Mouse (Mus musculus) urinary bladder, postnatal 10 days (tissue): Measurements from ENCODE around the gene Wars.
"Not testable (repeated sequence)": the region's sequence is repeated elsewhere in the genome, so short reads cannot be mapped to it uniquely, and the experiment has no call there.

Source experiments
- DNase-seq: peaks from one replicate; pipeline ENCODE4 v3.0.0; 2022; ENCODE audit warnings: low spot score

Gene Wars

GRCm38 (mm10) chr12:108855081-108855480 lies 38.9 kb downstream of the Wars start:
- DNase-seq: no peak

GRCm38 (mm10) chr12:108852822-108853221 lies 41.2 kb downstream of the Wars start:
- DNase-seq: no peak

GRCm38 (mm10) chr12:108850886-108851285 lies 43.1 kb downstream of the Wars start:
- no peak for DNase-seq

GRCm38 (mm10) chr12:108850129-108850528 lies 43.8 kb downstream of the Wars start:
- no peak for DNase-seq

- DNase-seq: no peak
Measured at GRCm38 (mm10) chr12:108849488-108850022, 44.4 kb downstream of the Wars start.

- not testable (repeated sequence) for DNase-seq
Measured at GRCm38 (mm10) chr12:108848033-108848432, 45.9 kb downstream of the Wars start.

GRCm38 (mm10) chr12:108842663-108843062 lies 51.3 kb downstream of the Wars start:
- no peak for DNase-seq

GRCm38 (mm10) chr12:108841181-108841580 lies 52.8 kb downstream of the Wars start:
- DNase-seq: no peak

GRCm38 (mm10) chr12:108836722-108837121 lies 57.3 kb downstream of the Wars start:
- DNase-seq: no peak

GRCm38 (mm10) chr12:108835840-108836409 lies 58.0 kb downstream of the Wars start, which contains the start of the genes Slc25a29 and Slc25a47:
Slc25a29 (minus strand) TSS chr12:108835883.
Slc25a47 (plus strand) TSS chr12:108836046.
- DNase-seq: peak; percentile 82

GRCm38 (mm10) chr12:108835208-108835839 lies 58.6 kb downstream of the Wars start:
- DNase-seq: no peak

- DNase-seq: no peak
Measured at GRCm38 (mm10) chr12:108834786-108835185, 59.2 kb downstream of the Wars start.

- DNase-seq: no peak
Measured at GRCm38 (mm10) chr12:108834337-108834736, 59.6 kb downstream of the Wars start.

- no peak for DNase-seq
Measured at GRCm38 (mm10) chr12:108833408-108833807, 60.6 kb downstream of the Wars start.

GRCm38 (mm10) chr12:108832851-108833250 lies 61.1 kb downstream of the Wars start:
- DNase-seq: no peak

GRCm38 (mm10) chr12:108831966-108832643 lies 61.9 kb downstream of the Wars start:
- DNase-seq: no peak

GRCm38 (mm10) chr12:108830358-108830757 lies 63.6 kb downstream of the Wars start:
- DNase-seq: no peak

GRCm38 (mm10) chr12:108829636-108830035 lies 64.3 kb downstream of the Wars start:
- DNase-seq: no peak

- DNase-seq: no peak
Measured at GRCm38 (mm10) chr12:108827641-108828040, 66.3 kb downstream of the Wars start.

- DNase-seq: no peak
Measured at GRCm38 (mm10) chr12:108826958-108827535, 66.9 kb downstream of the Wars start.

- no peak for DNase-seq
Measured at GRCm38 (mm10) chr12:108826282-108826957, 67.6 kb downstream of the Wars start.
